Mouse (Mus musculus): ENCODE measurements around the gene Zfp12.
"Not testable (repeated sequence)": the region's sequence is repeated elsewhere in the genome, so short reads cannot be mapped to it uniquely, and the experiment has no call there.

DNA sequence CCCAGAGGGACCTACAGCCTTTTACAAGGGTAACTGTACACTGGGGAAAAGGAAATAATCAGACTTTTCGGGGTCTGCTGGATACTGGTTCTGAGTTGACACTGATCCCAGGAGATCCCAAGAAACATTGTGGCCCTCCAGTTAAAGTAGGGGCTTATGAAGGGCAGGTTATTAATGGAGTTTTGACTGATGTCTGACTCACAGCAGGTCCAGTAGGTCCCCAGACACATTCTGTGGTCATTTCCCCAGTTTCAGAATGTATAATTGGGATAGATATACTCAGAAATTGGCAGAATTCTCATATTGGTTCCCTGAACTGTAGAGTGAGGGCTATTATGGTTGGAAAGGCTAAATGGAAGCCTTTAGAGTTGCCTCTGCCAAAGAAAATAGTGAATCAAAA lies 46.9 kb upstream of the Zfp12 start:
- not testable (repeated sequence) for TF ChIP-seq MAX (IDR thresholded peaks at IDR 0.05; ENCODE audit: low read length); POLR2A (IDR thresholded peaks at IDR 0.05; ENCODE audit: control insufficient read depth in 1 of 2, insufficient read depth in 1 of 2, low read depth in 1 of 2, low read length in 2 of 2, poor library complexity in 1 of 2); TCF12 (IDR thresholded peaks at IDR 0.05; ENCODE audit: low read depth, low read length); CTCF (IDR thresholded peaks at IDR 0.05 in 2 of 3, conservative IDR thresholded peaks at IDR 0.05 in 1 of 3; ENCODE audit: control insufficient read depth in 1 of 3, insufficient read depth in 1 of 3, low read depth in 2 of 3, low read length in 3 of 3, poor library complexity in 1 of 3, severe bottlenecking in 1 of 3); RCOR1 (IDR thresholded peaks at IDR 0.05; ENCODE audit: low read depth, low read length); ZNF384 (IDR thresholded peaks at IDR 0.05; ENCODE audit: low read depth, low read length); ELF1 (IDR thresholded peaks at IDR 0.05; ENCODE audit: low read depth, low read length)
